Mouse (Mus musculus) layer of hippocampus, adult 2 months (tissue): Measurements from ENCODE around the gene Bricd5. TPM values are rescaled to one million over a fixed set of nuclear protein-coding genes. Genes with fewer than 3 reads are reported as not detected.

ENCODE experiments used
- DNase-seq, 2 experiments: peaks; one replicate each; pipeline ENCODE4 v3.0.0; 2022; ENCODE audit warnings: low spot score in 2 of 2
- H3K27ac ChIP-seq: fragments of 200-600 bp; 2 replicates; pipeline ENCODE4 v1.8.1; 2022
- H3K4me3 ChIP-seq: fragments of 200-600 bp; 2 replicates; pipeline ENCODE4 v1.8.1; 2022; ENCODE audit warnings: mild to moderate bottlenecking
- CTCF ChIP-seq: fragments of 200-600 bp; conservative IDR thresholded peaks from 2 replicates; pipeline ENCODE4 v1.8.1; 2022; ENCODE audit warnings: antibody characterized with exemption, mild to moderate bottlenecking, moderate library complexity
- total RNA-seq, 2 experiments: library from RNA; stranded (reverse); gene quantifications; 2 replicates each; pipeline ENCODE4 v1.2.3; 2021

Bricd5 gene
- total RNA-seq, 2 experiments from 2014 or later: 2.0 to 2.3 TPM

DNA sequence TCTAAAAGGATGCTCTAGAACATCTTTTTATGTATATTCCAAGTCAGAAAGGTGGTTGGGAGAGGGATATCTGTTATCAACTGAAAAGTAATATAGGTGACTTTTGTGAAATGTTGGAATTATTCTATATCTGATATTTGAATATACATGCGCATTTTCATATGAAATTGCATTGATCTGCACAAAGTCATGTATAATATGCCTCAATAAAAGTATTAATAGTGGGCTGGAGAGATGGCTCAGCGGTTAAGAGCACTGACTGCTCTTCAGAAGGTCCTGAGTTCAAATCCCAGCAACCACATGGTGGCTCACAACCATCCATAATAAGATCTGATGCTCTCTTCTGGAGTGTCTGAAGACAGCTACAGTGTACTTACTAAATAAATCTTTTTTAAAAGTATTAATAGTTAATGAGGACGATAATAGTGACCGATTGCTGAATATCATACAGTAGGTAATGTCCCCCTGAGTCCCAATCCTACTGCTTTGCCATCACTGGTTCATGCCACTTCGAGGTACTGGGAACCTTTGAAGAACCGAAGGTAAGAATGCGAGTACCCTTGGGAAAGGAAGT is 4.3 kb upstream of the Bricd5 start:
- TF ChIP-seq CTCF: no peak

GRCm38 (mm10) chr17:24469910-24470602 is 3.6 kb upstream of the Bricd5 start, which contains the start of the genes E4f1 and Pgp:
Gene E4f1 (minus strand): TSS chr17:24470313.
Gene Pgp (plus strand): TSS chr17:24470392.
- TF ChIP-seq CTCF: peak; percentile 23; the same call in 1 of the 2 replicates
- DNase-seq: peak; percentile 99
- H3K27ac ChIP-seq: peak within 1 kb of the TSS; percentile 96
- peak within 1 kb of the TSS; percentile 94 for H3K4me3 ChIP-seq

More for the DNA sequence above, 4.3 kb upstream of the Bricd5 start:
- H3K27ac ChIP-seq: peak overlapping the region; percentile 96
- no peak for DNase-seq
- peak overlapping the region; percentile 94 for H3K4me3 ChIP-seq

DNA sequence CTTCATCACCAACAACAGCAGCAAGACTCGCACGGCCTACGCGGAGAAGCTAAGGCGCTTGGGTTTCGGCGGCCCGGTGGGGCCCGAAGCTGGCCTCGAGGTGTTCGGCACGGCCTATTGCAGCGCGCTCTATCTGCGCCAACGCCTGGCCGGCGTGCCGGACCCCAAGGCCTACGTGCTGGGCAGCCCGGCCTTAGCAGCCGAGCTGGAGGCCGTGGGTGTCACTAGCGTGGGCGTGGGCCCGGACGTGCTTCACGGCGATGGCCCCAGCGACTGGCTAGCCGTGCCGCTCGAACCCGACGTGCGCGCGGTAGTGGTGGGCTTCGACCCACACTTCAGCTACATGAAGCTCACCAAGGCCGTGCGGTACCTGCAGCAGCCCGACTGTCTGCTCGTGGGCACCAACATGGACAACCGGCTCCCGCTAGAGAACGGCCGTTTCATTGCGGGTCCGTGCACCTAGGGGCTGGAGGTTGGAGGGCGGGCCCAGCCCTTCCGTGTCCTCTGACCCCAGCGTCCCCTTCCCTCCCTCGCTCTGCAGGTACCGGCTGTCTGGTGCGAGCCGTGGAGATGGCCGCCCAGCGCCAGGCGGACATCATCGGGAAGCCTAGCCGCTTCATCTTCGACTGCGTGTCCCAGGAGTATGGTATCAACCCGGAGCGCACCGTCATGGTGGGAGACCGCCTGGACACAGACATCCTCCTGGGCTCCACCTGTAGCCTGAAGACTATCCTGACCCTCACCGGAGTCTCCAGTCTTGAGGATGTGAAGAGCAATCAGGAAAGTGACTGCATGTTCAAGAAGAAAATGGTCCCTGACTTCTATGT is 2.8 kb upstream of the Bricd5 start:
- TF ChIP-seq CTCF: no peak
- peak overlapping the region; percentile 94 for H3K4me3 ChIP-seq
- DNase-seq: no peak
- H3K27ac ChIP-seq: peak overlapping the region; percentile 96

DNA sequence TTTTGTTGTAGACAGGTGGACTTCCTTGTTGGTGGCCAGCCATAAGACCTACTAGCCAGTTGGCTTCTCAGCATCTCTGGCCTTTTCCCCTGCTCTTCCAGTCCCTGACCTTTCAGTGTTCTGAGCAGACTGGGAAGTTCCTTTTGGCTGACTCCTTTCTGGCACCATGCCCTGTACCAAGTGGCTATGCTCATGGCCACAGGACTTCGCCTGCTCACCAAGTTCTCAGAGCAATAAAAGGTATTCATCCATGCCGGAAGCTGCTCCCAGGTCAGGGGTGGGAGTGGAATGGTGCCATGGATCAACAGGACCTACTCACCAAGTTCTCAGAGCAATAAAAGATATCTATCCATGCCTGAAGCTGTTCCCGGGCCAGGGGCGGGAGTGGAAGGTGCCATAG is 1.2 kb upstream of the Bricd5 start:
- DNase-seq: no peak
- Histone ChIP-seq H3K27ac (peak overlapping the region; percentile 96), H3K4me3 (peak overlapping the region; percentile 94)
- no peak for TF ChIP-seq CTCF

- Histone ChIP-seq H3K27ac (peak overlapping the region; percentile 96), H3K4me3 (no peak overlapping the region)
- peak; percentile 55 to 79 for DNase-seq
- TF ChIP-seq CTCF: no peak
Observed at GRCm38 (mm10) chr17:24474557-24474956, 873 bp downstream of the Bricd5 start.

DNA sequence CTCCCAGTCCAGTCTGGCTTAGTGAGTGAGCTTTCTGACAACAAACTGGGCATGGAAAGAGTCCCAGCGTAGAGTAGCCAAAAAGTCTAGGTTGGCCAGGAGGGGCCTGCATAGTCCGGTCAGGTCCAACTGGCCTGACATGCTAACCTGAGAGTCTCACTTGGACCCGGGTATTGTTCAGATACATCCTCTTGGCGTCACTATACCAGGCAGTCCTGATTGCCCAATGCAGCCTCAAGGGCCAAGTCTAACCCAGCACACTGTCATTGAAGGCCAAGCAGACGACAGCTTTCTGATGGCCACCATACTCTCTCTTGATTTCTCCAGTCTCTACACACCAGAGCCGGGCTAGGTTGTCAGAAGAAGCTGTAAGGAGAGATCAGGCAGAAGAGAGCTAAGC is 1.9 kb downstream of the Bricd5 start:
- no peak for DNase-seq
- Histone ChIP-seq H3K27ac (peak overlapping the region; percentile 96), H3K4me3 (no peak overlapping the region)
- TF ChIP-seq CTCF: no peak

GRCm38 (mm10) chr17:24476022-24476776 is 2.5 kb downstream of the Bricd5 start:
- DNase-seq: no peak
- no peak for TF ChIP-seq CTCF
- Histone ChIP-seq H3K27ac (peak overlapping the region; percentile 96; the same call in 1 of the 2 replicates), H3K4me3 (no peak overlapping the region)

GRCm38 (mm10) chr17:24477053-24477984 is 3.6 kb downstream of the Bricd5 start:
- Histone ChIP-seq H3K27ac (peak overlapping the region; percentile 99), H3K4me3 (no peak overlapping the region; the same call in 1 of the 2 replicates)
- no peak for TF ChIP-seq CTCF
- no peak for DNase-seq

DNA sequence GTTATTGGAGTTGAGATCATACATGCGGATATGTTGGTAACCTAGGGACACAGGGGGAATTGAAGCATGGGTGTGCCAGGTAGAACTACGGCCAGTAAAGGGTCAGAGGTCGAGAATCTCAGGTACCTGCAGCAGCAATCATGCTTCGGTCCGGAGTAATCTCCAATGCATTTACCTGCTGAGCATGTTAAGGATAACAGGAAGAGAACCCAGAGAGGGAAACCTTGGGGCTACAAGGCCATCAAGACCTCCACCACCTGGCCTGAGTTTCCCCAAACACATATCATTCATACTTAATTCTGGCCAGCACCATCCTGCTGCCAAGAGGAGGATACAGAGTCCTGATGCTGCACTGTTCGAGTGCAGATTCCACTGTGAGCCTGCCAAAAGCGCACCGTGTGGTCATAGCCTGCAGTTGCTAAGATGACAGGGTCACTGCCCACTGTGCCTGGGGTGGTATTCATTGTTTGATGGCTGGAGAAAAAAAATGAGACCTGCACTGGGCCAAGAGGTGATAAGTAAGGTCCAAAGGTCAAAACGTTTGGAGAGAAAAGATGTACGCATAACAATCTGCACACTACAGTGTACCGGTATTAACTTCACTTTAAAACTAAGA is 4.4 kb downstream of the Bricd5 start:
- DNase-seq: no peak
- peak overlapping the region; percentile 99 for H3K27ac ChIP-seq
- no peak for TF ChIP-seq CTCF
- peak overlapping the region; percentile 68 for H3K4me3 ChIP-seq

DNA sequence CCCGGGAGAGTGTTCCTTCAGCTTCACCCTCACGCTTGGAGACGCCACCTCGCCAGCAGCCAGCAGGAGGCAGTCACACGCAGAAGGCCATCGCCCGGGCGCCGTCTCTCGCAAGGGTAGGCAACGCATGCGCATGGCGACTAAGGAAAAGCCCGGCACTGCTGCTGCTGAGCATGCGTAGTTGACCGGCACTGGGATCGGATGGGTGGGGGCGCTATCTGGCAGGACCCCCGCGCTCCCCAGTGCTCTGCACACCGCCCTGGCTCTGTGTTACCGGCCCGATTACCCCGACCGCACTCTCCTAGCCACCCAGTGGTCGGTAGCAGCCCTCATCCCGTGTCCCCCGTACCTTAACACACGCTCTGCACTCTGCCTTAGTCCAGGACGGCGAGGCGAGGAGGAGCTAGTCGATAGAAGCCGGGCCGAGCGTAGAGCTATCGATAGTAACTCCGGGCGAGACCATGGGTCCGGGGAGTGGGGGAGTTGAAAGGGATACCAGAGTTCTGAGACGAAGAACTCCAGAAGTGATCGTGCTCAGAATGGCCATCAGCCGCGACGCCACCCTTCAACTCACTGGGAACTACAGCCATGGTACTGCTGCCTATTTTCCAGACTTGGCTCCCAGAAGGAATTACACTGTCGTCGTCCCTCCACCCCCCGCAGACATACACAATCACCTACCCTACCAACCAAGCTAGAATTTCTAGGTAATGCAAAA is 5.1 kb downstream of the Bricd5 start, which contains the start of gene Mlst8:
Mlst8 (minus strand) TSS at position 416 of the 718 bp plus-strand sequence.
- DNase-seq: peak; percentile 96 to 99
- Histone ChIP-seq H3K27ac (peak within 1 kb of the TSS; percentile 99), H3K4me3 (peak within 1 kb of the TSS; percentile 68)
- TF ChIP-seq CTCF: peak; percentile 89
